Mouse (Mus musculus) embryonic facial prominence, embryonic 14.5 days (tissue): ENCODE data around the gene Tbc1d25. TPM values are rescaled to one million over a fixed set of nuclear protein-coding genes. Genes with fewer than 3 reads are reported as not detected.

Experiments used
- ATAC-seq: fragments of 200-750 bp; cut with Nextera tagmentation; 2 replicates; pipeline ENCODE4 v1.8.0; 2017; ENCODE audit warnings: low read depth, moderate number of reproducible peaks, moderate TSS enrichment
- DNase-seq: peaks from one replicate; pipeline ENCODE4 v3.0.0-alpha.2; 2015; ENCODE audit warnings: low spot score
- H3K27ac ChIP-seq: fragments of 300-500 bp; sonication (generic); replicated peaks from 2 replicates; pipeline ENCODE4 v1.5.1; 2014; ENCODE audit warnings: low read depth, mild to moderate bottlenecking, low read length, moderate library complexity
- H3K27me3 ChIP-seq: fragments of 300-500 bp; sonication (generic); replicated peaks from 2 replicates; pipeline ENCODE4 v1.6.1; 2014; ENCODE audit warnings: low read length; ENCODE audit not compliant: control insufficient read depth, insufficient read depth
- H3K36me3 ChIP-seq: fragments of 300-500 bp; sonication (generic); 2 replicates; pipeline ENCODE4 v1.6.1; 2014; ENCODE audit warnings: low read length, mixed read lengths; ENCODE audit not compliant: control insufficient read depth, insufficient read depth
- H3K4me1 ChIP-seq: fragments of 300-500 bp; sonication (generic); 2 replicates; pipeline ENCODE4 v1.6.1; 2014; ENCODE audit warnings: antibody characterized with exemption, low read length; ENCODE audit not compliant: control insufficient read depth, insufficient read depth
- H3K4me2 ChIP-seq: fragments of 300-500 bp; sonication (generic); 2 replicates; pipeline ENCODE4 v1.6.1; 2014; ENCODE audit warnings: low read depth, mild to moderate bottlenecking, low read length, moderate library complexity, mixed read lengths
- H3K4me3 ChIP-seq: fragments of 300-500 bp; sonication (generic); 2 replicates; pipeline ENCODE4 v1.5.1; 2014; ENCODE audit warnings: low read depth, mild to moderate bottlenecking, low read length
- H3K9ac ChIP-seq: fragments of 300-500 bp; sonication (generic); 2 replicates; pipeline ENCODE4 v1.6.1; 2014; ENCODE audit warnings: low read depth, mild to moderate bottlenecking, low read length, moderate library complexity, mixed read lengths
- H3K9me3 ChIP-seq: fragments of 300-500 bp; sonication (generic); 2 replicates; pipeline ENCODE4 v1.6.1; 2016; ENCODE audit warnings: low read length; ENCODE audit not compliant: control insufficient read depth
- WGBS: fragments of 180-500 bp; shearing (Covaris S2); extraction: QIAGEN DNeasy Blood & Tissue Kit; methylation state at CpG from one replicate; pipeline ENCODE4 v1.1.7; 2014; 5-methylcytosine and 5-hydroxymethylcytosine counted together
- polyA plus RNA-seq: library from polyadenylated mRNA; unstranded; fragments of >200 nt; fragmentation: Nextera tagmentation; extraction: Ambion mirVana; gene quantifications from 2 replicates; pipeline ENCODE4 v1.2.1, GENCODE M21; 2014

Tbc1d25 gene
- polyA plus RNA-seq, 1 experiment from 2014 or later, result 13.3 TPM

- peak; percentile 98 for ATAC-seq
- Histone ChIP-seq H3K27me3 (no peaks in the 10 kb centered on the region), H3K9me3 (no peaks in the 10 kb centered on the region), H3K4me3 (peak overlapping the region; percentile 53), H3K9ac (peak overlapping the region; percentile 66), H3K36me3 (no peaks in the 10 kb centered on the region), H3K4me1 (no peaks in the 10 kb centered on the region), H3K4me2 (peak overlapping the region; percentile 65), H3K27ac (no peak overlapping the region)
- WGBS, result 17% methylated on average over 34 of the region's 38 CpGs
- DNase-seq, result peak; percentile 92
Observed at GRCm38 (mm10) chrX:8192640-8193418, 16.8 kb upstream of the Tbc1d25 start.

GRCm38 (mm10) chrX:8192126-8192639, 16.2 kb upstream of the Tbc1d25 start:
- DNase-seq (no peak), ATAC-seq (0 out of 2 replicates have a peak, but pooled peaks have one; percentile 1)
- H3K4me1 ChIP-seq, result no peaks in the 10 kb centered on the region
- H3K9ac ChIP-seq, result peak overlapping the region; percentile 66
- H3K27ac ChIP-seq, result no peak overlapping the region
- H3K4me3 ChIP-seq, result peak overlapping the region; percentile 53
- H3K9me3 ChIP-seq, result no peaks in the 10 kb centered on the region
- no peaks in the 10 kb centered on the region for H3K36me3 ChIP-seq
- no peaks in the 10 kb centered on the region for H3K27me3 ChIP-seq
- 11% methylated on average over 13 of the region's 13 CpGs for WGBS
- H3K4me2 ChIP-seq, result peak overlapping the region; percentile 65

GRCm38 (mm10) chrX:8182871-8183540, 7.0 kb upstream of the Tbc1d25 start:
- no peaks in the 10 kb centered on the region for H3K4me1 ChIP-seq
- no peak overlapping the region for H3K9ac ChIP-seq
- H3K27ac ChIP-seq, result no peak overlapping the region
- H3K4me3 ChIP-seq, result no peak overlapping the region
- 23% methylated on average over 7 of the region's 7 CpGs for WGBS
- no peak overlapping the region for H3K4me2 ChIP-seq
- 0 out of 2 replicates have a peak, but pooled peaks cover 7% of the 10 kb centered on the region for H3K36me3 ChIP-seq
- ATAC-seq (no peak), DNase-seq (no peak)
- no peaks in the 10 kb centered on the region for H3K27me3 ChIP-seq
- no peaks in the 10 kb centered on the region for H3K9me3 ChIP-seq

GRCm38 (mm10) chrX:8179646-8180045, 3.7 kb upstream of the Tbc1d25 start:
- Histone ChIP-seq H3K4me1 (no peaks in the 10 kb centered on the region), H3K27me3 (no peaks in the 10 kb centered on the region)

GRCm38 (mm10) chrX:8178871-8179270, 2.9 kb upstream of the Tbc1d25 start:
- H3K4me2 ChIP-seq, result no peak overlapping the region
- no peak for DNase-seq
- no peak for ATAC-seq
- no peaks in the 10 kb centered on the region for H3K27me3 ChIP-seq
- H3K36me3 ChIP-seq, result no peaks in the 10 kb centered on the region
- H3K27ac ChIP-seq, result no peak overlapping the region
- H3K9ac ChIP-seq, result no peak overlapping the region
- H3K9me3 ChIP-seq, result no peaks in the 10 kb centered on the region
- no peak overlapping the region for H3K4me3 ChIP-seq
- WGBS, result 91% methylated on average over 2 of the region's 2 CpGs
- no peaks in the 10 kb centered on the region for H3K4me1 ChIP-seq

More at GRCm38 (mm10) chrX:8179646-8180045, 3.7 kb upstream of the Tbc1d25 start:
- no peak overlapping the region for H3K4me3 ChIP-seq
- DNase-seq, result no peak
- no peaks in the 10 kb centered on the region for H3K36me3 ChIP-seq
- no peak for ATAC-seq
- H3K4me2 ChIP-seq, result no peak overlapping the region
- no peaks in the 10 kb centered on the region for H3K9me3 ChIP-seq
- 88% methylated on average over 5 of the region's 5 CpGs for WGBS
- no peak overlapping the region for H3K27ac ChIP-seq
- H3K9ac ChIP-seq, result no peak overlapping the region

- no peak for DNase-seq
- H3K36me3 ChIP-seq, result 0 out of 2 replicates have a peak, but pooled peaks cover 10% of the 10 kb centered on the region
- no peaks in the 10 kb centered on the region for H3K4me1 ChIP-seq
- peak overlapping the region; percentile 54 for H3K4me2 ChIP-seq
- WGBS, result 16% methylated on average over 4 of the region's 4 CpGs
- H3K9me3 ChIP-seq, result no peaks in the 10 kb centered on the region
- peak overlapping the region; percentile 68 for H3K9ac ChIP-seq
- no peak overlapping the region for H3K27ac ChIP-seq
- H3K4me3 ChIP-seq, result peak overlapping the region; percentile 60
- no peaks in the 10 kb centered on the region for H3K27me3 ChIP-seq
- no peak for ATAC-seq
Observed at GRCm38 (mm10) chrX:8175169-8175503, 845 bp downstream of the Tbc1d25 start.

GRCm38 (mm10) chrX:8167716-8168647, 8.0 kb downstream of the Tbc1d25 start:
- Histone ChIP-seq H3K4me1 (no peaks in the 10 kb centered on the region), H3K9ac (no peak overlapping the region), H3K36me3 (0 out of 2 replicates have a peak, but pooled peaks cover 16% of the 10 kb centered on the region), H3K9me3 (no peaks in the 10 kb centered on the region), H3K27me3 (no peaks in the 10 kb centered on the region), H3K4me3 (no peak overlapping the region), H3K4me2 (no peak overlapping the region), H3K27ac (no peak overlapping the region)
- 89% methylated on average over 10 of the region's 10 CpGs for WGBS
- ATAC-seq, result no peak
- no peak for DNase-seq

GRCm38 (mm10) chrX:8164471-8164870, 11.5 kb downstream of the Tbc1d25 start:
- no peaks in the 10 kb centered on the region for H3K27me3 ChIP-seq
- no peak overlapping the region for H3K9ac ChIP-seq
- no peaks in the 10 kb centered on the region for H3K4me1 ChIP-seq
- H3K4me2 ChIP-seq, result no peak overlapping the region
- WGBS, result 79% methylated on average over 4 of the region's 4 CpGs
- H3K4me3 ChIP-seq, result no peak overlapping the region
- H3K36me3 ChIP-seq, result no peaks in the 10 kb centered on the region
- H3K27ac ChIP-seq, result no peak overlapping the region
- H3K9me3 ChIP-seq, result no peaks in the 10 kb centered on the region
- ATAC-seq (no peak), DNase-seq (no peak)
